Mouse (Mus musculus) lung, embryonic 14.5 days (tissue): Measurements from ENCODE around the gene Tarm1. TPM values are rescaled to one million over a fixed set of nuclear protein-coding genes. Genes with fewer than 3 reads are reported as not detected.
A peak's percentile ranks its signal among the peaks of the same experiment; 100 is the strongest.

Experiments
- ATAC-seq: fragments of 200-750 bp; cut with Nextera tagmentation; 2 replicates; pipeline ENCODE4 v1.8.0; 2017; ENCODE audit warnings: mild to moderate bottlenecking, moderate TSS enrichment, moderate library complexity; ENCODE audit not compliant: insufficient read depth
- DNase-seq: peaks from one replicate; pipeline ENCODE4 v3.0.0-alpha.2; 2015
- H3K27ac ChIP-seq: fragments of 300-500 bp; sonication (generic); 2 replicates; pipeline ENCODE4 v1.5.1; 2014; ENCODE audit warnings: low read depth, mild to moderate bottlenecking, moderate library complexity
- H3K27me3 ChIP-seq: fragments of 300-500 bp; sonication (generic); 2 replicates; pipeline ENCODE4 v1.6.1; 2014; ENCODE audit warnings: low read length, control low read depth; ENCODE audit not compliant: insufficient read depth
- H3K36me3 ChIP-seq: fragments of 300-500 bp; sonication (generic); 2 replicates; pipeline ENCODE4 v1.6.1; 2014; ENCODE audit warnings: control low read depth; ENCODE audit not compliant: insufficient read depth
- H3K4me1 ChIP-seq: fragments of 300-500 bp; sonication (generic); 2 replicates; pipeline ENCODE4 v1.6.1; 2014; ENCODE audit warnings: antibody characterized with exemption, control low read depth; ENCODE audit not compliant: insufficient read depth
- H3K4me2 ChIP-seq: fragments of 300-500 bp; sonication (generic); 2 replicates; pipeline ENCODE4 v1.6.1; 2014; ENCODE audit warnings: mild to moderate bottlenecking
- H3K4me3 ChIP-seq: fragments of 300-500 bp; sonication (generic); 2 replicates; pipeline ENCODE4 v1.5.1; 2014; ENCODE audit warnings: low read depth, low read length
- H3K9ac ChIP-seq: fragments of 300-500 bp; sonication (generic); 2 replicates; pipeline ENCODE4 v1.6.1; 2014
- H3K9me3 ChIP-seq: fragments of 300-500 bp; sonication (generic); 2 replicates; pipeline ENCODE4 v1.6.1; 2016; ENCODE audit warnings: low read depth, low read length, control low read depth
- CTCF ChIP-seq: IDR thresholded peaks from 2 replicates; pipeline ENCODE4 v1.5.1; 2016; ENCODE audit warnings: antibody characterized with exemption, low read depth
- WGBS: fragments of 180-500 bp; shearing (Covaris S2); extraction: QIAGEN DNeasy Blood & Tissue Kit; methylation state at CpG from one replicate; pipeline ENCODE4 v1.1.7; 2014; 5-methylcytosine and 5-hydroxymethylcytosine counted together
- polyA plus RNA-seq: library from polyadenylated mRNA; unstranded; fragments of >200 nt; fragmentation: Nextera tagmentation; extraction: Ambion mirVana; gene quantifications from 2 replicates; pipeline ENCODE4 v1.2.1, GENCODE M21; 2014

The Tarm1 gene
- polyA plus RNA-seq, result not detected in 2 replicates

DNA sequence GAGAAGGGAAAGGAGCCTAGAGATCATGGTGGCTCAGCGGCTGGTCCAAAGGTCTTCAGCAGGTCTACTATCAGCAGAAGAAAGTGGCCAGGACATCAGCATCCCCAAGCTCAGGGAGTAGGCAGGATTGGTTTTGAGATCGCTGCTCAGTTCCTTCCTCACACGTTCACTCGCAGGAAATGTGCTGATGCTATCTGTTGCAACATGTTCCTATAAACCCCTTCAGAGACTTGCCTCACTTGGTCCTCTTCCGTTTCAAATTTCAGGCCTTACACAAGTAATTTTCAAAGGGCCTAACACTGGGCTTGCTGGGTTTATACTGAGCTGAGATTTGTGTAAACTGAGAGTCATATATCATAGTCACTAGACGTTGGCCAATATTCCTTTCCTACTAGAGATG, at the start of gene Tarm1:
Tarm1 (minus strand) TSS at position 186 of the 400 bp plus-strand sequence.
- Histone ChIP-seq H3K9me3 (no peaks in the 10 kb centered on the region), H3K27me3 (no peaks in the 10 kb centered on the region), H3K36me3 (no peaks in the 10 kb centered on the region), H3K9ac (no peak within 1 kb of the TSS), H3K4me1 (no peaks in the 10 kb centered on the region), H3K27ac (no peak within 1 kb of the TSS), H3K4me2 (no peak within 1 kb of the TSS), H3K4me3 (no peak within 1 kb of the TSS)
- 76% methylated on average over 6 of the region's 6 CpGs for WGBS
- DNase-seq (no peak), ATAC-seq (no peak)
- TF ChIP-seq CTCF, result no peak

DNA sequence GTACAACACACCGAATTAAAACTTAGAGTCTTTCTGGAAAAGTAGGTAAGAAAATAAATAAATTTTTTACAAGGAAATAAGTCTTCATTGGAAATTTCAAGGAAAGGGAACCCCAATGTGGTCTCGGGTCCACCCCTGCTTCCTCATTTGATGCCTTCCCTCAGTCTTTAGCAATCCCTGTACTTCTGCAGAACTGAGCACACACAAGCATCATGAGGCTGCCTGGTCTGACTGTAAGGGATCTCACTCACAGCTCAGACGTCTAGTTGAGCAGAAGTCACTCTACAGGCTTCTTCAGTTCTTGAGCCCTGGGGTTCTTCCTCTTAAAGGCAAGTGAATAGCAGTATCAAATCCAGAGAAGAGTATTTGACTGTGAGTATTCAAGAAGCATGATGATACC, 3.5 kb upstream of the Tarm1 start:
- H3K27ac ChIP-seq, result no peak overlapping the region
- TF ChIP-seq CTCF, result no peak
- 66% methylated on average over 3 of the region's 3 CpGs for WGBS
- H3K4me3 ChIP-seq, result no peak overlapping the region
- H3K4me2 ChIP-seq, result no peak overlapping the region
- no peaks in the 10 kb centered on the region for H3K9me3 ChIP-seq
- ATAC-seq (no peak), DNase-seq (no peak)
- H3K36me3 ChIP-seq, result no peaks in the 10 kb centered on the region
- no peaks in the 10 kb centered on the region for H3K27me3 ChIP-seq
- H3K9ac ChIP-seq, result no peak overlapping the region
- no peaks in the 10 kb centered on the region for H3K4me1 ChIP-seq

DNA sequence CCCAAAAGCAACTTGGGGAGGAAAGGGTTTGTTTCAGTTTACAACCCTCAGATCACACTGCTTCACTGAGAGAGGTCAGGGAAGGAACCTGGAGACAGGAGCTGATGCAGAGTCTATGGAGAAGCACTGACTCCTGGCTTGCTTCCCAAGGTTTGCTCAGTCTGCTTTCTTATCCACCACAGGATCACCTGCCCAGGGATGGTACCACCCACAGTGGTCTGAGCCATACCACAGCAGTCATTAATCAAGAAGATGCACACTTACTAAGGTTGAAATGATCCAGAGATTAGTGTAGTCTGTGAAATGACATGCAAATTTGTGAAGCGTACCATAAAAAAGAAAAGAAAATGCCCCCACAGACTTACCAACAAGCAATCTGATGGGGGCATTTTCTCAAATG, 2.0 kb downstream of the Tarm1 start:
- no peak for ATAC-seq
- 92% methylated on average over 1 of the region's 1 CpGs for WGBS

DNA sequence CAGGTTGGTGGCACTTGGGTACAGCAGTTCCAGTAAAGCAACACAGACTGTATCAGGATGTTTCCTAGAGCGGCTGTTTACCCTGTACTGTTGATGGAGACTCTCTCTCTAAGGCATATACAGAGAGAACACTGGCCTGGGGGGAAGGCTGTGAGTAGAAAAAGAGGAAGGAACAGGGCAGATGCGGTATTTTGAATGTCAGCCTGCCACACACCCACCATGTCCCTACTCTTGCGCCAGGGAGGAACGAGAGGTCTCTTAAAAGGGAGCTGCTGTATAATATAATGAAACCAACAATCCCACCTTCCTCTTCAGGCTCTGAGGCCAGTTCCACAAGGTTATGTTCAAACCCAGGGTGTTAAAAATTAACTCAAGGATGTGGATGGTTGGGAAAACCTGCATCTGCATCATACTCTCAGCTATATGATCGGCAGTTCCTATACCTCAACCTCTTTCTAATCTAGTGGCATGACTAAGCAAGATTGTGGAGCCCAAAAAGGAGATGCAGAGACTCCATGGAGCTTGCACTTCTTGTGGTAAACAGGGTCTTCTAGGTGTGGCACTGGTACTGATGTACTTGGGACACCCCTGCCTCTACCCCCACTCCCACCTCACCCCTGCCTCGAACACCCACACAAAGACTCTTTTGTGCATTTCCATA, 20.3 kb downstream of the Tarm1 start:
- Histone ChIP-seq H3K9ac (no peak overlapping the region), H3K36me3 (no peaks in the 10 kb centered on the region), H3K4me2 (no peak overlapping the region), H3K4me1 (no peaks in the 10 kb centered on the region), H3K4me3 (no peak overlapping the region), H3K9me3 (no peaks in the 10 kb centered on the region), H3K27me3 (no peaks in the 10 kb centered on the region), H3K27ac (no peak overlapping the region)
- 79% methylated on average over 6 of the region's 6 CpGs for WGBS
- TF ChIP-seq CTCF, result no peak
- DNase-seq (no peak), ATAC-seq (no peak)

More for the DNA sequence above, 2.0 kb downstream of the Tarm1 start:
- Histone ChIP-seq H3K27ac (no peak overlapping the region), H3K4me1 (no peaks in the 10 kb centered on the region), H3K27me3 (no peaks in the 10 kb centered on the region), H3K36me3 (no peaks in the 10 kb centered on the region), H3K9ac (no peak overlapping the region), H3K4me3 (no peak overlapping the region), H3K9me3 (no peaks in the 10 kb centered on the region), H3K4me2 (no peak overlapping the region)
- no peak for TF ChIP-seq CTCF
- no peak for DNase-seq

DNA sequence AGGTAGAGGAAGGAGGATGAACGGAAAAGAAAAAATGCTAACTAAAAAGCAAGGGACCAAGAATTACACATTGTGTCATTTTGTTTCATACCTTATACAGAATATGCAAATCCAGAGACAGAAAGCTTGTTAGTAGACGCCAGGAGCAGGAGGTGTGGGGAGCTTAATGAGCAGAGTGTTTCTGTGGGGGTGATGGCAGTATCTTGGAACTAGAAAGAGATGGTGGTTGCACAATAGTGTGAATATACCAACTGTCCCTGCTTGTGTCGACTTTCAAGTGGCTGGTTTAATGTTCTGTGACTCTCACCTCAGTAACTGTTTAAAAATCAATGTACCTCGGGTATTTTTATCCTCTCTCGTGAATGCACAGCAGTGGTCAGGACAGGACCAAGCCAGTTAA, 25.7 kb downstream of the Tarm1 start:
- ATAC-seq, result no peak
- Histone ChIP-seq H3K4me2 (no peak overlapping the region), H3K9me3 (no peaks in the 10 kb centered on the region), H3K9ac (no peak overlapping the region), H3K4me1 (no peaks in the 10 kb centered on the region), H3K4me3 (no peak overlapping the region), H3K27ac (no peak overlapping the region), H3K36me3 (no peaks in the 10 kb centered on the region), H3K27me3 (no peaks in the 10 kb centered on the region)
- 74% methylated on average over 5 of the region's 5 CpGs for WGBS
- DNase-seq, result no peak
- TF ChIP-seq CTCF, result no peak

DNA sequence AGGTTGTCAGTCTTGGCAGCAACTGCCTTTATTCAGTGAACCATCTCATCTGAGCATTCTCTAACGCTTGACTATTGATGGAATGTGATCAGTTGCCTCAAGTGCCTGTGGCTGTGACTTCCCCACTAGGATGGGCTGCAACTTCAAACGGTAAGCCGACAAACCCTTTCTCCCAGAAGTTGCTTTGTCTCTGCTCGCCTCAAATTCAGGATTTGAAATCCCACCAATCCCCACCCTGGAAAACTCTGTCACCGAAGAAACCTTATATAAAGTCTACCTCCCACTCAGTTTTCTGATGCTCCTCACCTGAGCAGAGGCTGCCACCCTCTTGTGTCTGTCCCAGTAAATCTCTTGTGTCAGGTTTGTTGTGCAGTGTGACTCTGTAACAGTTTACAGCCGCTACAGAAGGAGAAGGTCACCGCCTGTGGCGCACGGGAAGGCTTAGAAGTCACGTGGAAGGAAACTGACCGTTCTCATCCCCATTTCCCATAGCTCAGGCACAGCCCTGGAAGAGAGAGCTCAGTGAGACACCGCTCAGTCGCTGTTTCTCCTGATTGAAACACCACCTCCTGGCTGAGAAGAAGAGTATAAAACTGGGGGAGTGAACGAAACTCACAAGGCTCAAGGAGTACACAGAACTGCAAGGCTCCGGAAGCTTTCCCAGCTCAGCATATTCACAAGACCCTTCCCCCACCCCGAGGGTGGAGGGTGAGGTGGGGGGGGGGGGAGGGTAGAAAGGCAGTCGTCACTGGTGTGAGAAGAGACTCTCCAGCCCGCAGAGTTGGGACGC, 27.9 kb downstream of the Tarm1 start:
- H3K4me3 ChIP-seq, result peak overlapping the region; percentile 8; the same call in 1 of the 2 replicates
- no peak overlapping the region for H3K27ac ChIP-seq
- H3K4me1 ChIP-seq, result no peaks in the 10 kb centered on the region
- WGBS, result 8% methylated on average over 19 of the region's 19 CpGs
- DNase-seq, result peak; percentile 17
- no peaks in the 10 kb centered on the region for H3K9me3 ChIP-seq
- no peak overlapping the region for H3K9ac ChIP-seq
- H3K27me3 ChIP-seq, result no peaks in the 10 kb centered on the region
- ATAC-seq, result peak; percentile 41; the same call in 1 of the 2 replicates
- H3K4me2 ChIP-seq, result peak overlapping the region; percentile 45
- H3K36me3 ChIP-seq, result no peaks in the 10 kb centered on the region
- no peak for TF ChIP-seq CTCF

DNA sequence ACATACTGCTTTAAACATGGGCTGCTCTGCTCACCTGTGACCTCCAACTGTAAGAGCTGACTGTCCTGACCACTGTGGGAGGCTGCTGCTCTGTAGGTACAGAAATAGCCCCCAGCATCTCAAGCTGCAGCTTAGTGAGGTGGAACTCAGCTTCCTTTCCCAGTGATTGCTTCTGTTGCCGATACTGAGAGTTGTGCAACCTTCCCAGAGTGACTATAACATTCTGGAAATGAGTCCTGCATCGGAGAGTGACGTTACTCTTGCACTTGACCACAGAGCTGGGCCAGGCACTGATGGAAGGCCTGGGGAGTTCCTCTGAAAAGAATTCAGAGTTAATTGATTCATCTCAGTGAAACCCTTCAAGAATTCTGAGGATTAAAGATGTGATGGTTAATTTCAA, 29.6 kb downstream of the Tarm1 start:
- H3K36me3 ChIP-seq, result no peaks in the 10 kb centered on the region
- DNase-seq, result no peak
- WGBS, result 78% methylated on average over 3 of the region's 3 CpGs

More for the DNA sequence above, 29.6 kb downstream of the Tarm1 start:
- H3K27me3 ChIP-seq, result no peaks in the 10 kb centered on the region
- no peak overlapping the region for H3K4me3 ChIP-seq
- no peak overlapping the region for H3K4me2 ChIP-seq
- no peak for ATAC-seq
- no peak overlapping the region for H3K27ac ChIP-seq
- no peak for TF ChIP-seq CTCF
- H3K4me1 ChIP-seq, result no peaks in the 10 kb centered on the region
- H3K9ac ChIP-seq, result no peak overlapping the region
- no peaks in the 10 kb centered on the region for H3K9me3 ChIP-seq
